Mouse (Mus musculus) heart, adult 2 months (tissue): ENCODE measurements around the gene Bach2. TPM values are rescaled to one million over a fixed set of nuclear protein-coding genes. Genes with fewer than 3 reads are reported as not detected.

Experiments
- DNase-seq, 2 experiments: peaks; one replicate each; pipeline ENCODE4 v3.0.0; 2021
- H3K27ac ChIP-seq: fragments of 200-600 bp; 2 replicates; pipeline ENCODE4 v1.8.1; 2022
- H3K27me3 ChIP-seq: fragments of 200-500 bp; 2 replicates; pipeline ENCODE4 v1.6.1; 2012; ENCODE audit warnings: mild to moderate bottlenecking, low read length, inconsistent platforms, mixed read lengths; ENCODE audit not compliant: control insufficient read depth, insufficient read depth
- H3K36me3 ChIP-seq: fragments of 200-500 bp; 2 replicates; pipeline ENCODE4 v1.6.1; 2012; ENCODE audit warnings: low read length, inconsistent platforms; ENCODE audit not compliant: control insufficient read depth, insufficient read depth
- H3K4me1 ChIP-seq: fragments of 200-500 bp; 2 replicates; pipeline ENCODE4 v1.6.1; 2011; ENCODE audit warnings: low read length; ENCODE audit not compliant: control insufficient read depth, insufficient read depth
- H3K4me3 ChIP-seq: fragments of 200-600 bp; 2 replicates; pipeline ENCODE4 v1.8.1; 2022
- H3K79me2 ChIP-seq: fragments of 200-500 bp; replicated peaks from 2 replicates; pipeline ENCODE4 v1.6.1; 2012; ENCODE audit warnings: mild to moderate bottlenecking, inconsistent platforms, low read length, moderate library complexity, mixed read lengths; ENCODE audit not compliant: control insufficient read depth, insufficient read depth
- H3K9ac ChIP-seq: fragments of 200-500 bp; 2 replicates; pipeline ENCODE4 v1.6.1; 2012; ENCODE audit warnings: low read depth, mild to moderate bottlenecking, control low read depth, inconsistent platforms, low read length, mixed read lengths
- CTCF ChIP-seq: fragments of 200-600 bp; IDR thresholded peaks from 2 replicates; pipeline ENCODE4 v1.8.1; 2022; ENCODE audit warnings: antibody characterized with exemption, mild to moderate bottlenecking, moderate library complexity
- EP300 ChIP-seq: fragments of 200-500 bp; IDR thresholded peaks from 2 replicates; pipeline ENCODE4 v1.6.1; 2011; ENCODE audit warnings: low read depth, low read length, control low read depth; ENCODE audit not compliant: insufficient read depth
- POLR2A ChIP-seq: fragments of 200-500 bp; IDR thresholded peaks from 2 replicates; pipeline ENCODE4 v1.6.1; 2011; ENCODE audit warnings: mild to moderate bottlenecking, low read depth, low read length, control low read depth; ENCODE audit not compliant: insufficient read depth
- WGBS: fragments of 180-500 bp; shearing (Covaris S2); methylation state at CpG from one replicate; pipeline ENCODE4 v1.1.7; 2018; 5-methylcytosine and 5-hydroxymethylcytosine counted together
- intact Hi-C: fragments of 180-260 bp; cut with DNase I; formaldehyde crosslinking; loops from one replicate; pipeline ENCODE4 v1.15.1; 2025
- polyA plus RNA-seq: library from polyadenylated mRNA; depleted of rRNA; stranded (reverse); fragments of >200 nt; gene quantifications from 2 replicates; pipeline ENCODE4 v1.2.3, GENCODE M21; 2012
- total RNA-seq, 2 experiments: library from RNA; stranded (reverse); gene quantifications; 2 replicates each; pipeline ENCODE4 v1.2.3; 2021

The Bach2 gene
- total and polyA plus RNA-seq, 3 experiments = 2.4 to 4.2 (median 3.9) TPM

- no peak overlapping the region for H3K4me3 ChIP-seq
- no peaks in the 10 kb centered on the region for H3K79me2 ChIP-seq
- H3K4me1 ChIP-seq = no peaks in the 10 kb centered on the region
- no peak for DNase-seq
- intact Hi-C loops = no loop called here
- WGBS = 81% methylated on average over 11 of the region's 11 CpGs
- no peak overlapping the region for H3K9ac ChIP-seq
- no peaks in the 10 kb centered on the region for H3K36me3 ChIP-seq
- TF ChIP-seq EP300 = no peak
- TF ChIP-seq POLR2A = no peak
- no peak for TF ChIP-seq CTCF
- no peaks in the 10 kb centered on the region for H3K27me3 ChIP-seq
- no peak overlapping the region for H3K27ac ChIP-seq
Observed at GRCm38 (mm10) chr4:32439974-32440739, 201.6 kb downstream of the Bach2 start.

- DNase-seq = peak in 1 of 2 experiments; percentile 1
- Histone ChIP-seq H3K4me1 (no peaks in the 10 kb centered on the region), H3K9ac (no peak overlapping the region), H3K27ac (no peak overlapping the region), H3K27me3 (no peaks in the 10 kb centered on the region), H3K79me2 (no peaks in the 10 kb centered on the region), H3K36me3 (no peaks in the 10 kb centered on the region), H3K4me3 (no peak overlapping the region)
- 82% methylated on average over 6 of the region's 6 CpGs for WGBS
- intact Hi-C loops = no loop called here
- TF ChIP-seq POLR2A (no peak), CTCF (no peak), EP300 (no peak)
Observed at GRCm38 (mm10) chr4:32440740-32441072, 202.1 kb downstream of the Bach2 start.

GRCm38 (mm10) chr4:32444671-32445196 lies 206.1 kb downstream of the Bach2 start:
- intact Hi-C loops = no loop called here
- 96% methylated on average over 1 of the region's 1 CpGs for WGBS
- Histone ChIP-seq H3K27me3 (no peaks in the 10 kb centered on the region), H3K4me3 (no peak overlapping the region), H3K36me3 (no peaks in the 10 kb centered on the region), H3K9ac (no peak overlapping the region), H3K27ac (no peak overlapping the region), H3K4me1 (no peaks in the 10 kb centered on the region), H3K79me2 (no peaks in the 10 kb centered on the region)
- TF ChIP-seq CTCF (no peak), POLR2A (no peak), EP300 (no peak)
- no peak for DNase-seq

GRCm38 (mm10) chr4:32447850-32448249 lies 209.2 kb downstream of the Bach2 start:
- intact Hi-C loops = no loop called here

GRCm38 (mm10) chr4:32461986-32462385 lies 223.4 kb downstream of the Bach2 start:
- Histone ChIP-seq H3K4me1 (peaks cover 3% of the 10 kb centered on the region), H3K36me3 (no peaks in the 10 kb centered on the region), H3K9ac (no peak overlapping the region), H3K4me3 (no peak overlapping the region), H3K79me2 (no peaks in the 10 kb centered on the region), H3K27ac (no peak overlapping the region), H3K27me3 (no peaks in the 10 kb centered on the region)
- intact Hi-C loops = no loop called here
- WGBS = 58% methylated on average over 7 of the region's 7 CpGs
- TF ChIP-seq POLR2A (no peak), EP300 (no peak), CTCF (no peak)
- DNase-seq = no peak

More at GRCm38 (mm10) chr4:32447850-32448249, 209.2 kb downstream of the Bach2 start:
- no peak overlapping the region for H3K4me3 ChIP-seq
- no peak overlapping the region for H3K27ac ChIP-seq
- H3K9ac ChIP-seq = no peak overlapping the region
- 93% methylated on average over 3 of the region's 3 CpGs for whole genome bisulfite sequencing
- no peaks in the 10 kb centered on the region for H3K4me1 ChIP-seq
- no peaks in the 10 kb centered on the region for H3K27me3 ChIP-seq
- TF ChIP-seq CTCF = no peak
- TF ChIP-seq POLR2A = no peak
- TF ChIP-seq EP300 = no peak
- no peak for DNase-seq
- no peaks in the 10 kb centered on the region for H3K36me3 ChIP-seq
- H3K79me2 ChIP-seq = no peaks in the 10 kb centered on the region

- TF ChIP-seq CTCF = no peak
- no peak for TF ChIP-seq EP300
- no peak for TF ChIP-seq POLR2A
Observed at GRCm38 (mm10) chr4:32463065-32463464, 224.5 kb downstream of the Bach2 start.

More at GRCm38 (mm10) chr4:32463065-32463464, 224.5 kb downstream of the Bach2 start:
- 65% methylated on average over 6 of the region's 6 CpGs for WGBS
- no peaks in the 10 kb centered on the region for H3K79me2 ChIP-seq
- DNase-seq = no peak
- H3K9ac ChIP-seq = no peak overlapping the region
- no peaks in the 10 kb centered on the region for H3K36me3 ChIP-seq
- H3K27ac ChIP-seq = no peak overlapping the region
- no peak overlapping the region for H3K4me3 ChIP-seq
- H3K4me1 ChIP-seq = peaks cover 3% of the 10 kb centered on the region
- intact Hi-C loops = no loop called here
- H3K27me3 ChIP-seq = no peaks in the 10 kb centered on the region
